Mouse (Mus musculus): ENCODE results near the gene Samd10.

DNA sequence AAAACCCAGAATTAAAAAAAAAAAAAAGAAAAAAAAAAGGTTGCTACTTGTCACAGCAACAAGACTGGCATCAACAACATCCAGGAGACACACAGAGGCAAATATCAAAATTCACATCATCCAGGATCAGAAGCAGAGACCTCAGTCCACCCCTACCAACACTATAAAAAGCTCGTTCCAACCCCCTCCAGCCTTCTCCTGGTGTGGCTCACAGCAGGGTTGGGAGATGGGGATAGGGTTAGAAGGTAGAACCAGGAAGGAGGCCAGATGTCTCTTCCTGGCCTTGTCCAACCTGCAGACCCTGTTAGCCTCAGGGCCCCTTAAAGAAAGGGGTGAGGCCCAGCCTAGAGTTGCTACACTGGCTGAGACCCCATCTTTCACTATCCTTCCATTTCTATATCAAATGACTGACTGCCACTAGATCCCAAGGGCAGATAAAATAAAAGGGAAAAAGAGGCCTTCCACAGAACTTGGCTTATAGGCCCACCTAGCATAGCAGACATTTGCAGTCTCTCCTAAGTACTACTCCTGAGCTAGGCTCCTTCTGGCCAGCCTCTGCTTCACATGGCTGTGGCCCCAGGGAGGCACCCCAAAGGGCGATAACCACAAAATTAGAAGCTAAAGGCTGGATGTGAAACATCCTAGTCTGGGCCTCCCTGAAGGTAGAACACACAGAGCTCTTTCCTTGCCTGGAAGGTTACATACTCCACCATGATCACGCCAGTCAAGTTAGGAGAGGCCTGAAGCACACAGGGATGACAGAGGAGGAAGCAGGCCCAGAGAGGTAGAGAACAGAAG lies 15.4 kb downstream of the Samd10 start:
- TF ChIP-seq EP300 (IDR thresholded peaks at IDR 0.05; ENCODE audit: low read depth) (no peak), CTCF (IDR thresholded peaks at IDR 0.05; ENCODE audit: low read depth) (no peak)
